Mouse (Mus musculus): ENCODE measurements around the gene Pcbp4. TPM values are rescaled to one million over a fixed set of nuclear protein-coding genes. Genes with fewer than 3 reads are reported as not detected.
"Not testable (repeated sequence)": the region's sequence is repeated elsewhere in the genome, so short reads cannot be mapped to it uniquely, and the experiment has no call there.

The Pcbp4 gene
- polyA plus RNA-seq, 1 experiment from 2014 or later = 242 TPM

GRCm38 (mm10) chr9:106478101-106478500, 25.0 kb downstream of the Pcbp4 start:
- Histone ChIP-seq H3K4me2 (ENCODE audit: low read length) (peak overlapping the region; percentile 83), H3K27me3 (ENCODE audit: control insufficient read depth, insufficient read depth, low read depth, low read length) (no peaks in the 10 kb centered on the region), H3K9me3 (replicated peaks; ENCODE audit: control insufficient read depth, low read length, poor library complexity, severe bottlenecking) (no peaks in the 10 kb centered on the region), H3K4me1 (ENCODE audit: control insufficient read depth, insufficient read depth, low read length) (peaks cover 10% of the 10 kb centered on the region), H3K4me3 (ENCODE audit: low read depth, low read length) (peak overlapping the region; percentile 87), H3K27ac (ENCODE audit: low read length) (no peak overlapping the region), H3K36me3 (ENCODE audit: control insufficient read depth, insufficient read depth, low read length) (peaks cover 12% of the 10 kb centered on the region; the same call in 1 of the 2 replicates), H3K9ac (ENCODE audit: low read depth, low read length) (peak overlapping the region; percentile 68)
- 84% methylated on average over 9 of the region's 9 CpGs for WGBS
- ATAC-seq = no peak

DNA sequence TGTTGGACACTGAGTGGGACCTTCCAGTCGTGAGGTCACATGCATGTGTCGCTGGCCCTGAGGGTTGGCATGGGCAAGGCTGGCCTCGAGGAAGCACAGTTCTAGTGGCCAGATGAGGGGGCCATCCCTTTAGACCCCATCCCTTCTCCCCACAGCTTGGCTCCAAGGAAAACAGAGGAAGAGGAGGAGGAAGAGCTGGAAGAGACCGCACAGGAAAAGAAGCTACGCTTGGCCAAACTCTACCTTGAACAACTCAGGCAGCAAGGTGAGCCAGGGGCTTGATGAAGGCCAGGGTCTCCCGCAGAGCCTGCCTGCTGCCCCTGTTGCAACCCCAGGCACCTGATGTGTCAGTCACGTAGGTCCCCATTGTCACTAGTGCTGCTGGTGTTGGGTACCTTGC, 27.4 kb downstream of the Pcbp4 start:
- Histone ChIP-seq H3K27ac (ENCODE audit: low read length) (no peak overlapping the region), H3K36me3 (ENCODE audit: control insufficient read depth, insufficient read depth, low read length) (peaks cover 25% of the 10 kb centered on the region), H3K4me1 (ENCODE audit: control insufficient read depth, insufficient read depth, low read length) (peaks cover 10% of the 10 kb centered on the region), H3K4me3 (ENCODE audit: low read depth, low read length) (no peak overlapping the region), H3K4me2 (ENCODE audit: low read length) (no peak overlapping the region), H3K27me3 (ENCODE audit: control insufficient read depth, insufficient read depth, low read depth, low read length) (no peaks in the 10 kb centered on the region), H3K9ac (ENCODE audit: low read depth, low read length) (no peak overlapping the region), H3K9me3 (replicated peaks; ENCODE audit: control insufficient read depth, low read length, poor library complexity, severe bottlenecking) (no peaks in the 10 kb centered on the region)
- no peak for ATAC-seq
- WGBS = 96% methylated on average over 7 of the region's 7 CpGs

DNA sequence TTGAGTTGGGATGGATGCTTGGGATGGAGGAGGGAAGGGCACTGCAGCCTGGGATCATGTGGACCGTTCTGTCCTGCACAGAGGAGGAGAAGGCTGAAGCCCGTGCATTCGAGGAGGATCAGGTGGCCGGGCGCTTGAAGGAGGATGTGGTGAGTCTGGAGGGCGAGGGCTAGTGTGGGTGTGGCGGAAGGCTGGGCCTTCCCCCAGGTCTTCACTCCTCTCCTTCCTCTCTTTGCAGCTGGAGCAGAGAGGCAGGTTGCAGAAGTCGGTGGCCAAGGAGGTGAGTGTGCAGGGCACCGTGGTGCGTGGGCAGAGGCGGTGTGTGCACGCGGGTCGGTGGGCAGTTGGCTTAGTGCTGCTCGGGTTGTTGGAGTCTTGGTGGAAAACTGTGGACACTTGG, 28.0 kb downstream of the Pcbp4 start:
- H3K9ac ChIP-seq (ENCODE audit: low read depth, low read length) = no peak overlapping the region
- H3K9me3 ChIP-seq (replicated peaks; ENCODE audit: control insufficient read depth, low read length, poor library complexity, severe bottlenecking) = no peaks in the 10 kb centered on the region
- H3K27me3 ChIP-seq (ENCODE audit: control insufficient read depth, insufficient read depth, low read depth, low read length) = no peaks in the 10 kb centered on the region
- H3K4me1 ChIP-seq (ENCODE audit: control insufficient read depth, insufficient read depth, low read length) = peaks cover 10% of the 10 kb centered on the region
- H3K36me3 ChIP-seq (ENCODE audit: control insufficient read depth, insufficient read depth, low read length) = peaks cover 27% of the 10 kb centered on the region
- 93% methylated on average over 15 of the region's 15 CpGs for WGBS
- H3K27ac ChIP-seq (ENCODE audit: low read length) = no peak overlapping the region
- no peak overlapping the region for H3K4me3 ChIP-seq (ENCODE audit: low read depth, low read length)
- no peak for ATAC-seq
- H3K4me2 ChIP-seq (ENCODE audit: low read length) = no peak overlapping the region

DNA sequence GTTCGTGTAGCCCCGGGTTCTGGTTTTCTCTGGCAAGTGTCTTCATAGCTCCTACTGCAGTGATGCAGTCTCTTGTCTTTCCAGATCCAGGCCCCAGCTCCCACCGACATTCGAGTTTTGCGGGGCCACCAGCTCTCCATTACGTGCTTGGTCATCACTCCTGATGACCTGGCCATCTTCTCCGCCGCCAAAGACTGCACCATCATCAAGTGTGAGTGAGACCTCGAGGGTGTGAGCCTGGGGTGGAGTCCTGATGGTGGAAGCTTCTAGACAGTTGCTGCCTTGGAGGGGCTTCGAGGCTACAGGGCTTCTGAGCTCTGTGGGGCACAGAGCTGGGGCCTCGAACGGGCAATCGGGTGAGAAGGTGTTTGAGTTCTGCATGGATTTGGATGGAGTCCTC, 28.6 kb downstream of the Pcbp4 start:
- H3K4me2 ChIP-seq (ENCODE audit: low read length) = no peak overlapping the region
- H3K4me3 ChIP-seq (ENCODE audit: low read depth, low read length) = no peak overlapping the region
- H3K4me1 ChIP-seq (ENCODE audit: control insufficient read depth, insufficient read depth, low read length) = peaks cover 9% of the 10 kb centered on the region
- no peaks in the 10 kb centered on the region for H3K27me3 ChIP-seq (ENCODE audit: control insufficient read depth, insufficient read depth, low read depth, low read length)
- H3K27ac ChIP-seq (ENCODE audit: low read length) = no peak overlapping the region
- no peaks in the 10 kb centered on the region for H3K9me3 ChIP-seq (replicated peaks; ENCODE audit: control insufficient read depth, low read length, poor library complexity, severe bottlenecking)
- no peak for ATAC-seq
- H3K36me3 ChIP-seq (ENCODE audit: control insufficient read depth, insufficient read depth, low read length) = peaks cover 27% of the 10 kb centered on the region
- H3K9ac ChIP-seq (ENCODE audit: low read depth, low read length) = no peak overlapping the region
- WGBS = 95% methylated on average over 13 of the region's 13 CpGs

DNA sequence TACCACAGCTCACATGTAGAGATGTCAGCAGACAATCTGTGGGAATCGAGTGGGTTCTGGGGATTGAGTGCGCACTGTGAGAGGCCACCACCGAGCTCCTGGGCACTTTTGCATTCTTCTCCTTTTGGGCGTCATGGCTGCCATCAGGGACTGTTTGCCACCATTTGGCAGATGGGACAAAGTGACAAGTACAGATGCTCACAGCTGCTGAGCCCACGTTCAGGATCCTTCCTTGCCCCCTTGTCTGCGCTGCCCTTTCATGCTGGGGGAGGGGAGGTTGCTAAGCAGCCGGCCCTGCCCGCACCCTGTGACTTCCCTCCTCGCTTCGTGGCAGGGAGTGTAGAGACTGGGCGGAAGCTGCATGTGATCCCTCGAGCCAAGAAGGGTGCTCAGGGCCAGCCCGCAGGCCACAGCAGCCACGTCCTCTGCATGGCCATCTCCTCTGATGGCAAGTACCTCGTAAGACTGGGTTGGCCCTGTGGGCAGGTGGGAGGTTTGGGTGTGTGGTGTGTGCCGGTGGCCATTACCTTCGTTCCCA, 29.6 kb downstream of the Pcbp4 start:
- no peak for ATAC-seq
- Histone ChIP-seq H3K36me3 (ENCODE audit: control insufficient read depth, insufficient read depth, low read length) (peaks cover 27% of the 10 kb centered on the region), H3K4me2 (ENCODE audit: low read length) (no peak overlapping the region), H3K4me1 (ENCODE audit: control insufficient read depth, insufficient read depth, low read length) (peaks cover 8% of the 10 kb centered on the region), H3K27me3 (ENCODE audit: control insufficient read depth, insufficient read depth, low read depth, low read length) (no peaks in the 10 kb centered on the region), H3K9me3 (replicated peaks; ENCODE audit: control insufficient read depth, low read length, poor library complexity, severe bottlenecking) (no peaks in the 10 kb centered on the region), H3K9ac (ENCODE audit: low read depth, low read length) (no peak overlapping the region), H3K27ac (ENCODE audit: low read length) (no peak overlapping the region), H3K4me3 (ENCODE audit: low read depth, low read length) (no peak overlapping the region)
- 90% methylated on average over 17 of the region's 17 CpGs for WGBS

DNA sequence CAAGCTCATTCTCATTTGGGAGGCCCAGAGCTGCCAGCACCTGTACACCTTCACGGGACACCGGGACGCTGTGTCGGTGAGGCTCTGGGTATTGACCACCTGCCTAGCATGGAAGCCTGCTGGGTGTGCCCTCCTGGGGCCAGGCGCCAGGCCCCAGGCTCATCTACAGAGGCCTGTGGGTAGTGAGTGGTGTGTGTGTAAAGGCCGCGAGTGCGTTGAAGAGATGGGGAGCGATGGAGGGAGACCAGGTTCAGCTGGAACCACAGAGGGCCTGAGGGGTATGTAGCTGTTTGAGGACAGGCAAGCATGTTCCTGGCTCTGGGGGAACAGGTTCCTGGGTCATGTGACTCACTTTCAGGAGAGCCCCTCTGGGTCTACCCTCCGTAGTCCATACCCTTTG, 30.0 kb downstream of the Pcbp4 start:
- no peak overlapping the region for H3K4me3 ChIP-seq (ENCODE audit: low read depth, low read length)
- H3K27me3 ChIP-seq (ENCODE audit: control insufficient read depth, insufficient read depth, low read depth, low read length) = no peaks in the 10 kb centered on the region
- no peak overlapping the region for H3K27ac ChIP-seq (ENCODE audit: low read length)
- H3K4me1 ChIP-seq (ENCODE audit: control insufficient read depth, insufficient read depth, low read length) = peaks cover 3% of the 10 kb centered on the region
- no peak for ATAC-seq
- 96% methylated on average over 10 of the region's 10 CpGs for WGBS
- no peaks in the 10 kb centered on the region for H3K9me3 ChIP-seq (replicated peaks; ENCODE audit: control insufficient read depth, low read length, poor library complexity, severe bottlenecking)
- H3K9ac ChIP-seq (ENCODE audit: low read depth, low read length) = no peak overlapping the region
- H3K36me3 ChIP-seq (ENCODE audit: control insufficient read depth, insufficient read depth, low read length) = peaks cover 27% of the 10 kb centered on the region
- H3K4me2 ChIP-seq (ENCODE audit: low read length) = no peak overlapping the region

GRCm38 (mm10) chr9:106483606-106484005, 30.5 kb downstream of the Pcbp4 start:
- Histone ChIP-seq H3K4me3 (ENCODE audit: low read depth, low read length) (no peak overlapping the region), H3K9me3 (replicated peaks; ENCODE audit: control insufficient read depth, low read length, poor library complexity, severe bottlenecking) (no peaks in the 10 kb centered on the region), H3K9ac (ENCODE audit: low read depth, low read length) (no peak overlapping the region), H3K27ac (ENCODE audit: low read length) (no peak overlapping the region), H3K36me3 (ENCODE audit: control insufficient read depth, insufficient read depth, low read length) (peaks cover 27% of the 10 kb centered on the region), H3K4me2 (ENCODE audit: low read length) (no peak overlapping the region), H3K27me3 (ENCODE audit: control insufficient read depth, insufficient read depth, low read depth, low read length) (no peaks in the 10 kb centered on the region), H3K4me1 (ENCODE audit: control insufficient read depth, insufficient read depth, low read length) (no peaks in the 10 kb centered on the region)
- no peak for ATAC-seq
- WGBS = 95% methylated on average over 17 of the region's 17 CpGs

- no peak for ATAC-seq
- Histone ChIP-seq H3K4me3 (ENCODE audit: low read depth, low read length) (no peak overlapping the region), H3K9ac (ENCODE audit: low read depth, low read length) (no peak overlapping the region), H3K4me1 (ENCODE audit: control insufficient read depth, insufficient read depth, low read length) (no peaks in the 10 kb centered on the region), H3K36me3 (ENCODE audit: control insufficient read depth, insufficient read depth, low read length) (peaks cover 27% of the 10 kb centered on the region), H3K27me3 (ENCODE audit: control insufficient read depth, insufficient read depth, low read depth, low read length) (no peaks in the 10 kb centered on the region), H3K27ac (ENCODE audit: low read length) (no peak overlapping the region), H3K9me3 (replicated peaks; ENCODE audit: control insufficient read depth, low read length, poor library complexity, severe bottlenecking) (no peaks in the 10 kb centered on the region), H3K4me2 (ENCODE audit: low read length) (no peak overlapping the region)
- 80% methylated on average over 10 of the region's 10 CpGs for WGBS
Observed at GRCm38 (mm10) chr9:106485076-106485475, 32.0 kb downstream of the Pcbp4 start.

DNA sequence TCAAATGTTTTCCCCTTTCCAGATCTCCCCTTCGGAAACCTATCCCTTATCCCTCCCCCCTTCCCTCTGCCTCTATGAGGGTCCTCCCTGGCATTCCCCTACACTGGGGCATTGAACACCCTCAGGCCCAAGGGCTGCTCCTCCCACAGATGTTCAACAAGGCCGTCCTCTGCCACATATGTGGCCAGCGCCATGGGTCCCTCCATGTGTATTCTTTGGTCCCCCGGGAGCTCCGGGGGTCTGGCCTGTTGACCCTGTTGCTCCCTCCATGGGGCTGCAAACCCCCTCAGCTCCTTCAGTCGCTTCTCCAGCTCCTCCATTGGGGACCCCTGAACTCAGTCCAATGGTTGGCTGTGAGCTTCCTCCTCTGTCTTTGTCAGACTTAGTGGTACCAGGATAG, 34.5 kb downstream of the Pcbp4 start:
- 82% methylated on average over 6 of the region's 6 CpGs for WGBS
- peaks cover 16% of the 10 kb centered on the region; the same call in 1 of the 2 replicates for H3K36me3 ChIP-seq (ENCODE audit: control insufficient read depth, insufficient read depth, low read length)

More for the DNA sequence above, 34.5 kb downstream of the Pcbp4 start:
- H3K9ac ChIP-seq (ENCODE audit: low read depth, low read length); H3K9me3 ChIP-seq (replicated peaks; ENCODE audit: control insufficient read depth, low read length, poor library complexity, severe bottlenecking); H3K27ac ChIP-seq (ENCODE audit: low read length); ATAC-seq; H3K27me3 ChIP-seq (ENCODE audit: control insufficient read depth, insufficient read depth, low read depth, low read length); H3K4me1 ChIP-seq (ENCODE audit: control insufficient read depth, insufficient read depth, low read length); H3K4me3 ChIP-seq (ENCODE audit: low read depth, low read length); H3K4me2 ChIP-seq (ENCODE audit: low read length): not testable (repeated sequence)

Measured in midbrain, embryonic 16.5 days (tissue).